Comparison of ENCODE assay signal across 18 mouse cellular contexts in genomic region chr9:70650994-70651393, GRCm38 (mm10).
"Had no signal": no experiment of that assay in that cellular context is flagged by ENCODE, and none has a peak within 500 bp of the region (broad histone marks: within the 10 kb centered on the region; RNA-seq: fewer than 3 reads in every experiment).

No protein-coding gene starts in this region.

- DNase-seq: lung, adult 18-20 months; lung, embryonic 14.5 days; lung, postnatal 10 days; midbrain, embryonic 14.5 days; retina, postnatal 1 day; right cerebral cortex, adult 18-20 months; thymus, adult 2 months; thymus, postnatal 25 days; thymus, postnatal 4 days had no signal

- H3K9me3 ChIP-seq: midbrain, embryonic 10.5 days; midbrain, embryonic 12.5 days; neural tube, embryonic 13.5 days; neural tube, embryonic 15.5 days; stomach, embryonic 15.5 days had no signal

- ATAC-seq: midbrain, embryonic 16.5 days had no signal

- H3K36me3 ChIP-seq: midbrain, embryonic 10.5 days; midbrain, embryonic 12.5 days; neural tube, embryonic 15.5 days; stomach, embryonic 15.5 days had no signal

- H3K9ac ChIP-seq: liver, embryonic 14.5 days; lung, embryonic 14.5 days; midbrain, embryonic 12.5 days; neural tube, embryonic 13.5 days; neural tube, embryonic 15.5 days; stomach, embryonic 15.5 days had no signal

- H3K4me2 ChIP-seq: lung, embryonic 14.5 days; midbrain, embryonic 12.5 days; neural tube, embryonic 13.5 days; neural tube, embryonic 15.5 days; stomach, embryonic 15.5 days had no signal

- H3K27me3 ChIP-seq: midbrain, embryonic 12.5 days; neural tube, embryonic 13.5 days; neural tube, embryonic 15.5 days; stomach, embryonic 15.5 days had no signal

- H3K27ac ChIP-seq: liver, embryonic 14.5 days; midbrain, embryonic 10.5 days; midbrain, embryonic 12.5 days; neural tube, embryonic 13.5 days; neural tube, embryonic 15.5 days; stomach, embryonic 15.5 days; stomach, postnatal 0 days had no signal

- H3K4me3 ChIP-seq: midbrain, embryonic 10.5 days; midbrain, embryonic 12.5 days; myocyte; neural tube, embryonic 13.5 days; neural tube, embryonic 15.5 days; stomach, embryonic 15.5 days had no signal
